Mouse (Mus musculus): ENCODE measurements at regions not wholly inside any gene's neighbourhood (a gene's known extent, or its start where the extent isn't known, plus 50 kb on each side); places are given as distances from the start of the nearest gene placed in this dataset.

DNA sequence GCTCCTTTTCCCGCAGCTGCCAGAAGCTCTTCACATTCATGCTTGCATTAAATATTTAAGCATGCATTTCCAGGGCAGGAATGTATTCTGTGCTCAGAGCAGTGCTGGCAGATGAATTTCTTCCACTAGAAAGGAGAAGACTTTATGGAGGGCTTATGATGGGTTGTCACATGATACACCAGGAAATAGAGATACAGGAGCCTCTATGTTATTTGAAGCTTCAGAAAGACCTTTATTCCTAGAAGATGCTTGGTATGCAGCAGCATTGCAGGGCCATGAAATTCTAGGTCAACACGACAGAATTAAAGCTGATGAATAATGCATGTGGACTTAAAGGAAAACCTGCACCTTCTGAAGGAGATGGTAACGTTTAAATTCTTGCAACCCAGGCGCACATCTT, 212.1 kb downstream of the Adgrg6 start:
- H3K4me1 ChIP-seq = peaks cover 3% of the 10 kb centered on the region; the same call in 1 of the 2 replicates
- H3K9me3 ChIP-seq = no peaks in the 10 kb centered on the region
- ATAC-seq (ENCODE audit: low FRiP score) = no peak
- H3K27ac ChIP-seq = no peak overlapping the region
- H3K36me3 ChIP-seq (replicated peaks) = no peaks in the 10 kb centered on the region
- H3K4me3 ChIP-seq (replicated peaks) = no peak overlapping the region
- WGBS = 63% methylated on average over 4 of the region's 4 CpGs
- no peaks in the 10 kb centered on the region for H3K27me3 ChIP-seq
- H3K4me2 ChIP-seq = no peak overlapping the region
- no peak overlapping the region for H3K9ac ChIP-seq

DNA sequence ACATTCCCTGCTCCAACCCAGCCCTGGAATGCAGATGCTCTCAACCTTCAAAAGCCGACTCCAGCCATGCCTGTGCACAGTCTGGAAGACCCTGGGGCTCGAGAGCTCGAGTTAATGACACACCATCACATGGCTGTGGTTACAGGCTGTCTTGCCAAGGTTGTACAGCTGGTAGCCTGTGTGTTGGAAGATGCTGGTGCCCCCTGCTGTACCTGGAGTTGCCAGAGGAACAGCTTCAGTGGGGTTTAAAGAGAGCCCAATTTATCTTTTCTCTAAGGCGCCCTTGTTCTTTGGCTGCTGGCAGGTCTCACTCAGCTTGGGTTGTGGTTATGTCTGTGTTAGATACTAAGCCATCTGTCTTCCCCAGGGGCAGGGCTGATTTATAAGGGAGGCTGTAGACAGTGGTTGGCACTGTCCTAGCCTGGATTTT, 212.8 kb downstream of the Adgrg6 start:
- Histone ChIP-seq H3K36me3 (replicated peaks) (no peaks in the 10 kb centered on the region), H3K27me3 (no peaks in the 10 kb centered on the region), H3K27ac (no peak overlapping the region), H3K4me3 (replicated peaks) (no peak overlapping the region), H3K4me1 (peaks cover 3% of the 10 kb centered on the region; the same call in 1 of the 2 replicates), H3K9me3 (no peaks in the 10 kb centered on the region), H3K4me2 (no peak overlapping the region), H3K9ac (no peak overlapping the region)
- 71% methylated on average over 4 of the region's 4 CpGs for WGBS
- ATAC-seq (ENCODE audit: low FRiP score) = peak; percentile 33; the same call in 1 of the 2 replicates

DNA sequence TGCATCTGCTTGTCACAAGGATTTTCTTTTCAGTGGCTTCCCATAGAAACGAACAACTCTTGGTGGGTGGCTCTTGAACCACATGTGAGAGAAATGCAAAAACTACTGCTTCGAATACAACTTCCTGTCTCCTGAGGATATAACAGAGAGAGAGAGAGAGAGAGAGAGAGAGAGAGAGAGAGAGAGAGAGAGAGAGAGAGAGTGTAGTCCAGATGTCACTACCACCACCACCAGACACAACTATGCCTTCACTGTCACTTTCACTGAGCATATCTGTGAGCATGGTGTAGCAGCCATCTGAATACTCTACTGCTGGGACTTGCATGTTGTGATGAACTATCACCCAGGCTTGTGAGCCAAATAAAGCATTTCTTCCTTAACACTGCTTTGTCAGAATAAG, 216.6 kb downstream of the Adgrg6 start:
- WGBS = 92% methylated on average over 2 of the region's 2 CpGs
- Histone ChIP-seq H3K9me3 (no peaks in the 10 kb centered on the region), H3K4me3 (replicated peaks) (no peak overlapping the region), H3K4me2 (no peak overlapping the region), H3K4me1 (peaks cover 3% of the 10 kb centered on the region; the same call in 1 of the 2 replicates), H3K27ac (no peak overlapping the region), H3K9ac (no peak overlapping the region), H3K36me3 (replicated peaks) (no peaks in the 10 kb centered on the region), H3K27me3 (no peaks in the 10 kb centered on the region)
- ATAC-seq (ENCODE audit: low FRiP score) = no peak

DNA sequence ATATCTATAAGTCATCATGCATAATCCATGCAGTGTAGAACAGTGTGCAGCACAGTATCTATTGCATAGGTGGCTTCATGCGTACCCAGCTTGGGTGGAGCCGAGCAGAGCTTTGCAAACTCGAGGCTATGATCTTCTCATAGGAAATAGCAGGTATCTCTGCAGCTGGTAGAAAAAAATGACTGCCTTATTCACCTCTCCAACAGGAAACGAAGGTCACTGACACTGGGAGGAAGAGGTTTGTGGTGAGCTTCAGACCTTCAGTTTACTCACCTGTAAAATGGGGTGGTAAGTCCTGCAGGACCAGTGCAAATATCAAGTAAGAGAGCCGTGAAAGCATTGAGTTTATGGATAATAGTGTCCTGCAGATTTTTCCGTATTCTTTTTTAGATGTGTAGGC, 219.2 kb downstream of the Adgrg6 start:
- ATAC-seq (ENCODE audit: low FRiP score) = no peak
- Histone ChIP-seq H3K27me3 (no peaks in the 10 kb centered on the region), H3K4me1 (no peaks in the 10 kb centered on the region), H3K27ac (no peak overlapping the region), H3K9ac (no peak overlapping the region), H3K36me3 (replicated peaks) (no peaks in the 10 kb centered on the region), H3K4me3 (replicated peaks) (no peak overlapping the region), H3K4me2 (no peak overlapping the region), H3K9me3 (no peaks in the 10 kb centered on the region)
- 89% methylated on average over 6 of the region's 6 CpGs for WGBS

GRCm38 (mm10) chr10:14321503-14321902, 224.0 kb downstream of the Adgrg6 start:
- Histone ChIP-seq H3K27me3 (no peaks in the 10 kb centered on the region), H3K4me2 (no peak overlapping the region), H3K27ac (no peak overlapping the region), H3K4me3 (replicated peaks) (no peak overlapping the region), H3K9ac (no peak overlapping the region), H3K36me3 (replicated peaks) (no peaks in the 10 kb centered on the region), H3K4me1 (no peaks in the 10 kb centered on the region), H3K9me3 (no peaks in the 10 kb centered on the region)
- 7% methylated on average over 4 of the region's 4 CpGs for WGBS
- 0 out of 2 replicates have a peak, but pooled peaks have one; percentile 49 for ATAC-seq (ENCODE audit: low FRiP score)

DNA sequence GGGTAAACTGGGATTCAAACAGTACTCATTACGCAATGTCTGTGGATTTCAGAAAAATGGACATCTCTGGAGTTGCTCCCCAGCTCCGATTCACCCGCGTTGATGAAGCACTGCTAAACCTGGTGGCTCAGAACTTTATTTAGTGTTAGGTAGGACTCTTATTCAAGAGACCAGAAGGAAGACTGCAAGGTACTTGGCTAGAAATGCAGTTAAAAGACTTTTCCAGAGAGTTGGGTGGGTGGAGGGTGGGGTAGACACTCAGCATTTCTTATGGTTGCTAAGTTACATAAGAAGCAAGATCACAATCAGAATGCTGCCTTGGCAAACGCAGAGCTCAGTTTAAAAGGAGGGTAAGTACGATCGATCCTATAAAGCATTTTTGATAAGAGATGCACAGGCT, 230.2 kb downstream of the Adgrg6 start:
- H3K4me1 ChIP-seq = no peaks in the 10 kb centered on the region
- H3K27ac ChIP-seq = no peak overlapping the region
- H3K4me2 ChIP-seq = no peak overlapping the region
- ATAC-seq (ENCODE audit: low FRiP score) = no peak
- no peaks in the 10 kb centered on the region for H3K36me3 ChIP-seq (replicated peaks)
- no peak overlapping the region for H3K9ac ChIP-seq
- no peaks in the 10 kb centered on the region for H3K9me3 ChIP-seq
- 87% methylated on average over 7 of the region's 7 CpGs for WGBS
- H3K4me3 ChIP-seq (replicated peaks) = no peak overlapping the region
- H3K27me3 ChIP-seq = no peaks in the 10 kb centered on the region

GRCm38 (mm10) chr10:14314607-14315006, 230.9 kb downstream of the Adgrg6 start:
- no peak for ATAC-seq (ENCODE audit: low FRiP score)
- Histone ChIP-seq H3K4me2 (no peak overlapping the region), H3K9ac (no peak overlapping the region), H3K4me1 (no peaks in the 10 kb centered on the region), H3K4me3 (replicated peaks) (no peak overlapping the region), H3K27ac (no peak overlapping the region), H3K27me3 (no peaks in the 10 kb centered on the region), H3K9me3 (no peaks in the 10 kb centered on the region), H3K36me3 (replicated peaks) (no peaks in the 10 kb centered on the region)
- WGBS = 63% methylated on average over 4 of the region's 4 CpGs

GRCm38 (mm10) chr10:14314004-14314581, 231.4 kb downstream of the Adgrg6 start:
- WGBS = 85% methylated on average over 10 of the region's 10 CpGs

GRCm38 (mm10) chr10:14312959-14313358, 232.5 kb downstream of the Adgrg6 start:
- no peak for ATAC-seq (ENCODE audit: low FRiP score)
- no peak overlapping the region for H3K4me2 ChIP-seq
- no peaks in the 10 kb centered on the region for H3K9me3 ChIP-seq
- H3K36me3 ChIP-seq (replicated peaks) = no peaks in the 10 kb centered on the region
- no peak overlapping the region for H3K4me3 ChIP-seq (replicated peaks)
- H3K27me3 ChIP-seq = no peaks in the 10 kb centered on the region
- H3K9ac ChIP-seq = no peak overlapping the region
- no peaks in the 10 kb centered on the region for H3K4me1 ChIP-seq
- 83% methylated on average over 4 of the region's 4 CpGs for whole genome bisulfite sequencing
- H3K27ac ChIP-seq = no peak overlapping the region

More at GRCm38 (mm10) chr10:14314004-14314581, 231.4 kb downstream of the Adgrg6 start:
- H3K4me1 ChIP-seq = no peaks in the 10 kb centered on the region
- no peak overlapping the region for H3K4me2 ChIP-seq
- no peak for ATAC-seq (ENCODE audit: low FRiP score)
- H3K9ac ChIP-seq = no peak overlapping the region
- H3K27me3 ChIP-seq = no peaks in the 10 kb centered on the region
- no peaks in the 10 kb centered on the region for H3K36me3 ChIP-seq (replicated peaks)
- H3K9me3 ChIP-seq = no peaks in the 10 kb centered on the region
- H3K27ac ChIP-seq = no peak overlapping the region
- no peak overlapping the region for H3K4me3 ChIP-seq (replicated peaks)

GRCm38 (mm10) chr10:14311962-14312361, 233.5 kb downstream of the Adgrg6 start:
- H3K9ac ChIP-seq = no peak overlapping the region
- no peak overlapping the region for H3K27ac ChIP-seq
- ATAC-seq (ENCODE audit: low FRiP score) = no peak
- H3K27me3 ChIP-seq = no peaks in the 10 kb centered on the region
- WGBS = 89% methylated on average over 3 of the region's 3 CpGs
- no peaks in the 10 kb centered on the region for H3K4me1 ChIP-seq
- no peak overlapping the region for H3K4me2 ChIP-seq
- H3K9me3 ChIP-seq = no peaks in the 10 kb centered on the region
- H3K4me3 ChIP-seq (replicated peaks) = no peak overlapping the region
- H3K36me3 ChIP-seq (replicated peaks) = no peaks in the 10 kb centered on the region

- 66% methylated on average over 3 of the region's 3 CpGs for WGBS
- H3K36me3 ChIP-seq (replicated peaks) = no peaks in the 10 kb centered on the region
- no peak for ATAC-seq (ENCODE audit: low FRiP score)
These were observed 238.6 kb downstream of the Adgrg6 start for GRCm38 (mm10) chr10:14306811-14307210.

GRCm38 (mm10) chr10:14303476-14303875, 242.0 kb downstream of the Adgrg6 start:
- Histone ChIP-seq H3K4me2 (no peak overlapping the region), H3K27me3 (no peaks in the 10 kb centered on the region), H3K9ac (no peak overlapping the region), H3K36me3 (replicated peaks) (no peaks in the 10 kb centered on the region), H3K4me1 (no peaks in the 10 kb centered on the region), H3K27ac (no peak overlapping the region), H3K9me3 (no peaks in the 10 kb centered on the region), H3K4me3 (replicated peaks) (no peak overlapping the region)
- ATAC-seq (ENCODE audit: low FRiP score) = no peak

More at GRCm38 (mm10) chr10:14306811-14307210, 238.6 kb downstream of the Adgrg6 start:
- Histone ChIP-seq H3K9me3 (no peaks in the 10 kb centered on the region), H3K4me1 (no peaks in the 10 kb centered on the region), H3K4me2 (no peak overlapping the region), H3K4me3 (replicated peaks) (no peak overlapping the region), H3K27ac (no peak overlapping the region), H3K9ac (no peak overlapping the region), H3K27me3 (no peaks in the 10 kb centered on the region)

DNA sequence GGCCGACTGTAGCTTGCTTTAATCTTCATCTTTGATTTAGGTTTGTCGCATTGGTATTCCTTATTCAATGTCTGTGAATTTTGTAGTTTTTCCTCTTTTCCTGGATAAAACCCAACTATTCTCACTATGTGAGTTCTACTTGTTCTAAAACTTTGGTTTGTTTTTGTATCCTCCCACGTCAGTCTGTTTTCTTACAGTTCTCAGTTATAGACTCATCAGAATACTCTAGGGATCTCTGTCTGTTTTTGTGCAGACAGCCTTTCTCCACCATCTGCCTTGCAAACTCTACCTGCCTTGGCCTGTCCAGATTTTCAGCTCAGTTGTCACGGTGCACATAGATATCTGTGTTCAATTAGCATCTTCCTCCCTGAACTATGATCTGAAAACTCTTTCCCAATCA, 249.3 kb downstream of the Adgrg6 start:
- no peaks in the 10 kb centered on the region for H3K4me1 ChIP-seq
- H3K9me3 ChIP-seq = no peaks in the 10 kb centered on the region
- ATAC-seq (ENCODE audit: low FRiP score) = no peak
- H3K27me3 ChIP-seq = no peaks in the 10 kb centered on the region
- no peak overlapping the region for H3K27ac ChIP-seq
- no peak overlapping the region for H3K4me2 ChIP-seq
- no peaks in the 10 kb centered on the region for H3K36me3 ChIP-seq (replicated peaks)
- no peak overlapping the region for H3K9ac ChIP-seq
- 88% methylated on average over 4 of the region's 4 CpGs for WGBS
- no peak overlapping the region for H3K4me3 ChIP-seq (replicated peaks)

All from forebrain, embryonic 12.5 days (tissue).